Mouse (Mus musculus) liver, embryonic 12.5 days (tissue): ENCODE measurements around the gene Pkp1. TPM values are rescaled to one million over a fixed set of nuclear protein-coding genes. Genes with fewer than 3 reads are reported as not detected.

Source experiments
- ATAC-seq: fragments of 200-750 bp; cut with Nextera tagmentation; 2 replicates; pipeline ENCODE4 v1.8.0; 2017; ENCODE audit warnings: moderate number of reproducible peaks, mild to moderate bottlenecking, moderate library complexity
- H3K27ac ChIP-seq: fragments of 300-500 bp; sonication (generic); 2 replicates; pipeline ENCODE4 v1.5.1; 2016; ENCODE audit warnings: mild to moderate bottlenecking
- H3K27me3 ChIP-seq: fragments of 300-500 bp; sonication (generic); replicated peaks from 2 replicates; pipeline ENCODE4 v1.6.1; 2016; ENCODE audit warnings: mild to moderate bottlenecking, moderate library complexity
- H3K36me3 ChIP-seq: fragments of 300-500 bp; sonication (generic); 2 replicates; pipeline ENCODE4 v1.6.1; 2016; ENCODE audit warnings: mild to moderate bottlenecking, moderate library complexity
- H3K4me1 ChIP-seq: fragments of 300-500 bp; sonication (generic); 2 replicates; pipeline ENCODE4 v1.6.1; 2016
- H3K4me2 ChIP-seq: fragments of 300-500 bp; sonication (generic); 2 replicates; pipeline ENCODE4 v1.6.1; 2016; ENCODE audit warnings: mild to moderate bottlenecking, moderate library complexity
- H3K4me3 ChIP-seq: fragments of 300-500 bp; sonication (generic); 2 replicates; pipeline ENCODE4 v1.5.1; 2016; ENCODE audit warnings: mild to moderate bottlenecking, moderate library complexity
- H3K9ac ChIP-seq: fragments of 300-500 bp; sonication (generic); 2 replicates; pipeline ENCODE4 v1.6.1; 2016; ENCODE audit warnings: mild to moderate bottlenecking, moderate library complexity
- H3K9me3 ChIP-seq: fragments of 300-500 bp; sonication (generic); replicated peaks from 2 replicates; pipeline ENCODE4 v1.6.1; 2016; ENCODE audit warnings: mild to moderate bottlenecking, moderate library complexity
- WGBS: fragments of 180-500 bp; shearing (Covaris S2); methylation state at CpG from one replicate; pipeline ENCODE4 v1.1.7; 2016; ENCODE audit not compliant: insufficient replicate concordance; 5-methylcytosine and 5-hydroxymethylcytosine counted together
- polyA plus RNA-seq: library from polyadenylated mRNA; unstranded; fragments of >200 nt; fragmentation: Nextera tagmentation; extraction: Ambion mirVana; gene quantifications from 2 replicates; pipeline ENCODE4 v1.2.1, GENCODE M21; 2016

Gene Pkp1
- not detected in 2 replicates for polyA plus RNA-seq

DNA sequence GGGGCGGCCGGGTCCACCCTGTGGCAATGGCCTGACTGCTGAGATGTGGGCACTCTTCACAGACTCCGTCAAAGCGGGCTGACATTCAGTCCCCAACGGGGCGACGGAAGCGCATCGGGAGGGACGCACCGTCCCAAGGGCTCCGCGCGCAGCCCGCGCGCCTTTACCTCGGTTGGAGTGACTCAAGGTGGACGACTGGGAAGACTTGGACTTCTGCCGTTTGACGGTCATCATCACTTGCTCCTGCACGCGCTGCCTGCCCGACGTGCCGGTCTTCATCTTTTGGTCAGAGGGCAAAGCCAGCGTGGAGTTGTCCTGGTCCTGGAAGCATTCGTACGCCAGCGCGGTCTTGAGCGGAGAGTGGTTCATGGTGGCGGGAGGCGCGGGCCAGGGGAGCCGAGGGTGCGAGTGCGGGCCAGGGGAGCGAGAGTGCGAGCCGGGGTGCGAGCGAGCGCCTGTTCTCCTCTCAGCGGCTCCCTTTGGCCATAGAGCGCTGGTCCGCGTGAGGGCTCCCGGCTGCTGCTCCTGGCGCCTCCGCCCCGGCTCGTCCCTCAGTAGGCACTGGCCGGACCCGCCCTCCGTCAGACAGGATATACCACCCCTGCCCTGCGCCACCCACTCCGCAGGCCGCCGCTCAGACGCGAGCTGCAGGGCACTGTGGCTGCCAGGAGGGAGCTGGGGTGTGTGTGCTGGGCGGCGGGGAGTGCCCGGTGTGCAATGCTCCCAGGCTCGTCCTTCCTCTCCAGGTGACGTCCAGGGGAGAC is at the start of gene Pkp1:
Gene Pkp1, minus strand, starts transcription at position 564 of the 764 bp plus-strand sequence.
- no peak within 1 kb of the TSS for H3K27ac ChIP-seq
- WGBS = 2% methylated on average over 67 of the region's 67 CpGs
- peaks cover 97% of the 10 kb centered on the region for H3K27me3 ChIP-seq
- no peak for ATAC-seq
- H3K9me3 ChIP-seq = no peaks in the 10 kb centered on the region
- peak within 1 kb of the TSS; percentile 22; the same call in 1 of the 2 replicates for H3K4me2 ChIP-seq
- H3K4me3 ChIP-seq = no peak within 1 kb of the TSS
- H3K4me1 ChIP-seq = no peaks in the 10 kb centered on the region
- no peaks in the 10 kb centered on the region for H3K36me3 ChIP-seq
- no peak within 1 kb of the TSS for H3K9ac ChIP-seq

DNA sequence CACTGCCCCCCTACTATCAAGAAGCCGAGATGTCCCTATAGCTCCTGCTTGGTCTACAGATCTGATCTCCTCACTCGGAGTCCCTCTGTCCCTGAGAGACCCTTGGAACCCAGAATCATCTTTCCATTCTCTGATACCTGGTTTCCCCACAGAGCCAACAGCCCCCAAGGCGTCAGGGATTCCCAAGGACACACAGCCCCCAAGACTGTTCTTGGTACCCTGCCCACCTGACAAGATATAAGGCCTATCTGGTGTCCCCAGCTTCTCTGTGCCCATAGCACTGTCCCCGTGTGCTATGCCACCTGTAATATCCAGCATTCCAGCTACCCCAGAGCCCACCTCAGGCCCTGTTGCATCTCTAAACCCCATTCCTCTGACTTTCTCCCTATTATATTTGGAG is 48.7 kb upstream of the Pkp1 start:
- no peaks in the 10 kb centered on the region for H3K9me3 ChIP-seq
- no peaks in the 10 kb centered on the region for H3K36me3 ChIP-seq
- ATAC-seq = no peak
- no peaks in the 10 kb centered on the region for H3K4me1 ChIP-seq
- H3K4me3 ChIP-seq = no peak overlapping the region
- peaks cover 77% of the 10 kb centered on the region for H3K27me3 ChIP-seq
- no peak overlapping the region for H3K27ac ChIP-seq
- 50% methylated on average over 4 of the region's 4 CpGs for WGBS
- H3K9ac ChIP-seq = no peak overlapping the region
- no peak overlapping the region for H3K4me2 ChIP-seq

DNA sequence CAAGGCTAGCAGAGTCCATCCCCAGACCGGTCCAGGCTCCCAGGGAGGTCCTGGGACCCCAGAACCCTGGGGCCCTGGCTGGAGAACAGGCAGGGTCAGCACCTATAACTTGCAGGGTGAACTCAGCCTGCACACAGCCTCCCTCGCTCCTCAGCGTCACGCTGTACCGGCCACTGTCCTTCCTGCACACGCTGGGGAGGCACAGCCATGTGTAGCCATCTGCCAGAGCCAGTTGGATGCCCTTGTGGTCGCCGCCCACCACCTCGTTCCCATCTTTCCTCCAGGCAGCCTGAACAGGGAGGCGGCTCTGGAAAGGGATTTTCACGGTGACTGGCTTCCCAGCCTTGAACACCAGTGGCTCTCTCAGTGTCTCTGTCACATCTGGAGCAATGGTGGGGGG is 45.6 kb upstream of the Pkp1 start:
- Histone ChIP-seq H3K4me3 (no peak overlapping the region), H3K27me3 (peaks cover 87% of the 10 kb centered on the region), H3K9ac (no peak overlapping the region), H3K27ac (no peak overlapping the region), H3K9me3 (no peaks in the 10 kb centered on the region), H3K4me2 (no peak overlapping the region), H3K4me1 (no peaks in the 10 kb centered on the region), H3K36me3 (no peaks in the 10 kb centered on the region)
- ATAC-seq = no peak
- 65% methylated on average over 11 of the region's 11 CpGs for WGBS

DNA sequence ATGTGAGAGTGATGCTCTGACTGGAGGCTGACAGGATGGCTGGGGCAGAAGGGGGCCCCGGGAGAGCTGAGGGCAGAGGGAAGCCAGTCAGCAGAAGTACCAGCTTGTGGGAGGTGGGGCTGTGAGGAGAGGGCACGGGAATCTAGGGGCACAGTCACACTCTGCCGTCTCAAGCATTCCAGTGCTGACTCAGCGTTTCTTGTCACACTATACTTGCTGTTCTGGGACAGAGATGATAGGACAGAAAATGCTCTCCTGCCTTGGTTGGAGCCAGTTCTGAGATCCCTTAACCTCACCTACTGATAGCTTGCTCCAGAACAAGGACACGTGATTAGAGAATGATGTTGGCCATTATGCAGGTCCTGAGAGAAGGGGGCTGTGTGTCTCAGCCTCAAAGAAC is 44.2 kb upstream of the Pkp1 start:
- WGBS = 45% methylated on average over 5 of the region's 5 CpGs
- Histone ChIP-seq H3K4me3 (no peak overlapping the region), H3K4me1 (no peaks in the 10 kb centered on the region), H3K9ac (no peak overlapping the region), H3K36me3 (no peaks in the 10 kb centered on the region), H3K9me3 (no peaks in the 10 kb centered on the region), H3K27ac (no peak overlapping the region), H3K27me3 (peaks cover 79% of the 10 kb centered on the region), H3K4me2 (no peak overlapping the region)
- ATAC-seq = no peak

DNA sequence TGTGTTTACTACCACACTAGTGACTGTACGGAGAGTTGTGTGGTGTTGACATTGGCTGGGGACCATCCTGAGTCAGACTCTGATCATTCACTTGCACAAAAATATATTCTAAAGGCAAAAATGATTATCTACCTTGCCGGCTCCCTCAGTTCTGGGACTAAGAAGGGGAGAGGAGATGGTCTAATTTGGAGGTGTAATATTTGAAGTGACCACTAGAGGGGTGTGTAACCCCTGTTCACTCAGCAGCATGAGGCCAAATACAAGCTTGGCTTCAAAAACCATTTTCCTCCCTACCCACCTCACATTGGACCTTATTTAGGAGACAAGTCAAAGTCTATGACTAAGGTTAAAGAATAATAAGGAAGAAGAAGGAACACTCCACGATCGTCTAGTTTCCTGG is 39.5 kb upstream of the Pkp1 start:
- Histone ChIP-seq H3K27me3 (peaks cover 77% of the 10 kb centered on the region), H3K9ac (no peak overlapping the region), H3K36me3 (no peaks in the 10 kb centered on the region), H3K4me1 (no peaks in the 10 kb centered on the region), H3K27ac (no peak overlapping the region), H3K4me3 (no peak overlapping the region), H3K4me2 (no peak overlapping the region), H3K9me3 (no peaks in the 10 kb centered on the region)
- WGBS = 38% methylated on average over 4 of the region's 4 CpGs
- ATAC-seq = no peak

DNA sequence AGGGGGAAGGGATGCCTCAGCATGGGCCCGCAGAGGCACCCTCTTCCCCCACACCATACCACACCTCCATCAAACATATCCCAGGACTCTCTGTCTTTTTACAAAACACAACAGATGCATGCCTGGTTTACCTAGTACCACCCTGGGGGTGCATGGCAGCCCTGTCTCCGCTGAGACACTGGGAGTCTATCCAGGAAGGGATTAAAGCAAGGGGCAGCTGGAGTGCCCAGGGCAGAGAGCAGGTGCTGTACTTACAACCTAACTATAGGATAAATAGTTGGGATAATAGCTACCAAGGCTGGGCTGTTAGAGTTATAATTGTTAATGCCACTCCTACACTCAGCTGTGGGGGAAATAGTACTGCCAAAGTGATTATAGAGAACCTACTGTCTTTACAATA is 29.9 kb upstream of the Pkp1 start:
- Histone ChIP-seq H3K9me3 (no peaks in the 10 kb centered on the region), H3K36me3 (no peaks in the 10 kb centered on the region), H3K27ac (no peak overlapping the region), H3K4me2 (no peak overlapping the region), H3K4me1 (peaks cover 19% of the 10 kb centered on the region), H3K4me3 (no peak overlapping the region), H3K9ac (no peak overlapping the region), H3K27me3 (peaks cover 60% of the 10 kb centered on the region)
- 47% methylated on average over 2 of the region's 2 CpGs for WGBS
- no peak for ATAC-seq

DNA sequence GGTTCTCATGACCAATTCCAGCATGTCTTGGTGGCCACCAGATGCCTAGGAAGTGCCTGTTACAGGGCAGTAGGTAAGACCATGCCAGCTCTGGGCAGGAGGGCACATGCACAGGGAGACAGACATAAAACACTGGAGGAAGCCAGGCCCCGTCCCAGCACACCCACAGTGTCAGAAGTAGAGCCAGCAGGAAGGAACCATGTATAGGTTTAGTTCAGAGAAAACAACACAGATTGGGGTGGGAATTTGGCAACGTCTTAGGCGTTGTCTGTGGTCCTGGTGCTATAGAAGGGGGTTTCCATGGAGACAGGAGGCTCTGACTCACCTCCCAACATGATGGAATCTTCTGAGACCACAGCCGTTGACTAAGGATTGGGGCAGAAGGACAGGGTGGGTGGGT is 27.2 kb upstream of the Pkp1 start:
- ATAC-seq = no peak
- Histone ChIP-seq H3K9me3 (no peaks in the 10 kb centered on the region), H3K27me3 (peaks cover 53% of the 10 kb centered on the region)

DNA sequence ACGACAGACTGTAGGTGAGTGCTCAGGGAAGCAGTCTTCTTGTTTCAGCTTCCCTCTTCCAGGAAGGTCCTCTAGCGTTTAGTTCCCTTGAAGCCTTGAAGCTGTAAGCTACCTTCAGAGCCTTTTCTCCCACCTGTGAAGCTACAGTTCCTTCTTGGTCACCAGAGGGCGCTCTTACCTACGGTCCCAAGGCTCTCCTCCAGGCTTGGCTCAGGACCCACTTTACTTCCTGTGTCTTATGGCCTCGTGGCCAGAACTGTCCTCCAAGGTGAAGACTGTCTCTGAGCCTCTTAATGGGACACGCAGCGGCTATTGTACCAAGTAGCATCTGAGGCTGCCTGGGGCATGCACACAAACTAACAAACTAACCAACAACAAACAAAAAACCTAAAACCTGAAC is 26.7 kb upstream of the Pkp1 start:
- ATAC-seq = no peak
- Histone ChIP-seq H3K27me3 (peaks cover 48% of the 10 kb centered on the region), H3K36me3 (no peaks in the 10 kb centered on the region), H3K27ac (no peak overlapping the region), H3K9me3 (no peaks in the 10 kb centered on the region), H3K4me2 (no peak overlapping the region), H3K9ac (no peak overlapping the region), H3K4me1 (peaks cover 50% of the 10 kb centered on the region), H3K4me3 (no peak overlapping the region)
- 4% methylated on average over 7 of the region's 7 CpGs for WGBS

More for the DNA sequence above, 27.2 kb upstream of the Pkp1 start:
- WGBS = 58% methylated on average over 4 of the region's 4 CpGs
- H3K9ac ChIP-seq = no peak overlapping the region
- no peaks in the 10 kb centered on the region for H3K36me3 ChIP-seq
- H3K4me2 ChIP-seq = no peak overlapping the region
- H3K4me3 ChIP-seq = no peak overlapping the region
- peaks cover 45% of the 10 kb centered on the region for H3K4me1 ChIP-seq
- no peak overlapping the region for H3K27ac ChIP-seq

DNA sequence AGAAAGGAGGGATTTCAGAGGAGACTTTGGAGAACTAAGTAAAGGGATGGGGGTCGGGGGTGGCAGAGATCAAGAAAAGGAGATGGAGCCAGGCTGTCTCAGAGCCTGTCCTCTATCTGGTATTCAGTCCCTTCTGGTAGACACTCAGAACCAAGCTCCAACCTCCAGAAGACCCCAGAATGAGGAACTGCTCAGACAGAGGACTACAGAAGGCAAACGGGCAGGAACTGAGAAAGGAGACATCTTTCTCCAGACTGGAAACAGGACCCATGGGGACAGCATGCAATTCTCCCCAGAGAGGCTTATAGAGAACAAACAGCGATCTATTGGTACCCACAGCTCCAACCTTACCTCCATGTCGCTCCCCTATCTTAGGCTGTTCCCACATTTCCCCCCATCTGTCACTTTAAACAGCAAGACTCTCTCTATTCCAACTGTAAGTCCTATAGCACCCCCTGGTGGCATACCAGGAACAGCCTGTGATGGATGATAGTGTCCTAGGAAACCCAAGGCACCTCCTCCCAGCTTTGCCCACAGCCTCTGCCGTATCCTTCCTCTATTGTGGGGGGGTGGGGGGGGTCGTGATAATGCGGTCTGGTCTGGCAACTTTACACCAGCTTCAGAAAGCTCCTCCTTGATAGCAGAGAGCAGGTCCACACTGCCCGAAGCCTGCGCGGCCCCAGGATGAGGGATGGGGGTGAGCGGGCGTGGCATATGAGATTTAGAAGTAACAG is 25.7 kb upstream of the Pkp1 start:
- ATAC-seq = no peak
- WGBS = 34% methylated on average over 12 of the region's 12 CpGs
- H3K9me3 ChIP-seq = no peaks in the 10 kb centered on the region
- H3K36me3 ChIP-seq = no peaks in the 10 kb centered on the region
- H3K27me3 ChIP-seq = peaks cover 44% of the 10 kb centered on the region
- H3K27ac ChIP-seq = no peak overlapping the region
- H3K4me1 ChIP-seq = peaks cover 59% of the 10 kb centered on the region
- H3K4me2 ChIP-seq = peak overlapping the region; percentile 42
- H3K4me3 ChIP-seq = no peak overlapping the region
- no peak overlapping the region for H3K9ac ChIP-seq

DNA sequence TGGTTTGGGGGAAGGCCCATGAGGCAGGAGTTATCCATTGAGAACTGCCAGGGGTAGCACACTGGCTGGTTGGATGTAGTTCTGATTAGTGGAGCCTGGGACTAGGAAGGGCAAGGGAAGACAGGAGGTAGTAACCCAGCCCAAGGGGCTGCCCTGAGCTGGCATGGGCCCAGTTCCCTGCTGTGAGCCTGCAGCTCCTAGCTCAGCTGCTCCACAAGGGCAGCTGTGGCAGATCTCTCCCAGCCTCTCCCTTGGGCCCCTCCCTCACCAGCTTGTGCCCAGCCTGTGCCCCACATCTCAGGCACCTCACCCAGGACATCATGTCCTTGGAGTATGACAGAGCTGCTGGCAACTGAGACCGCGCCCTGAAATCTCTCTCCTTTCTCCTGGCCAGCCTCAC is 24.7 kb upstream of the Pkp1 start:
- Histone ChIP-seq H3K4me3 (no peak overlapping the region), H3K27ac (peak overlapping the region; percentile 99), H3K9ac (no peak overlapping the region), H3K9me3 (no peaks in the 10 kb centered on the region), H3K4me1 (peaks cover 66% of the 10 kb centered on the region), H3K4me2 (no peak overlapping the region), H3K27me3 (peaks cover 42% of the 10 kb centered on the region), H3K36me3 (no peaks in the 10 kb centered on the region)
- ATAC-seq = no peak
- WGBS = 97% methylated on average over 2 of the region's 2 CpGs

DNA sequence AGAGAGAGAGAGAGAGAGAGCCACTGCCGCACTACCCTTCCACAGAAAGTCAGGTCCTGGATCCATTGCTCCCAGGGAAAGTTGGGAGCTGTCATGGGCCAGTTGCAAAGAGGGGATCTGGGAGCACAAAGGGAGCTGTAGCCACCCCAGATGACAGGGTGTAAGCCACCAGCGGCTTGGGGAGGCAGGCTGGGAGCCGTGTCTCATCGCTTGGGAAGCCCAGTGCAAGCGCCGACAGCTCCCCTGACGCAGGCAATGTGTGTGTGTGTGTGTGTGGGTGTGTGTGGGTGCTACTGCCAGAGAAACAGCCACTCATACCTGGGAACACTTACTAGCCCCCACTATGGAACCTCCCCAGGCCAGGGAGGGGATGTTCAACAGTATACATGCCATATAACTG is 23.1 kb upstream of the Pkp1 start:
- Histone ChIP-seq H3K4me1 (peaks cover 80% of the 10 kb centered on the region), H3K36me3 (no peaks in the 10 kb centered on the region), H3K4me3 (peak overlapping the region; percentile 38), H3K27ac (peak overlapping the region; percentile 99), H3K9ac (peak overlapping the region; percentile 66), H3K4me2 (peak overlapping the region; percentile 74), H3K27me3 (peaks cover 36% of the 10 kb centered on the region), H3K9me3 (no peaks in the 10 kb centered on the region)
- 18% methylated on average over 7 of the region's 7 CpGs for WGBS
- peak; percentile 55 for ATAC-seq

DNA sequence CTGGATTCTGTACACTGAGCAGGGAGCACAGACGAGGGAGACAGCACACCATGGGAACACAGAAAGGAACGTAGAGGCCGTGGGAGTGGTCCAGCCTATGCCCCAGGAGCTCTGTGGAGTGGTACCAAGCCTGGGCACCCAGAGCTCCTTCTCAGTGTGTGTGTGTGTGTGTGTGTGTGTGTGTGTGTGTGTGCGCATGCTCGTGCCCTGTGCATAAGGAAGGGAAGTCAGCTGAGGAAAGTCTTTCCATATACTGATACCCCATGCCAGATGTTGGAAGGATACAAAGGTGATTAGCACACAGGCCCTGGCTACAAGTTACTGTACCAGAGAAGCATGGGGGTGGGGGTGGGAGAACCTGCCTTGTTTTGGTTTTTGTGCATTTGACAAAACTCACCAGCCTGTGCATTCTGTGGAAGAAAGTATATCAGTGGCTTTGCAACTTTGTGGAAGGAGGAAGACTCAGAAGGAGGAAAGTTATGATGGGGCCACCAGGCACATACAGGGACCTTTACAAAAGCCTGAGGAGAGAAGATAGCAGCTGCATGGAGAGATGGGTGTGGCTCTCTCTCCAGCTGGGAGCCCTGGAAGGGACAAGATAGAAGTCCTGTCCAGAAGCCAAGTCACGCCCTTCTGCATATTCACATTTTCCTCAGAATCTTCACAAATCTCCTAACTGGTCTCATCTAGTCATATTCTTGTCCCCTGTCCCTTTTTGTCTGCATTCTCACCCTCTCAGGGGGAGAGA is 22.4 kb upstream of the Pkp1 start:
- Histone ChIP-seq H3K9ac (peak overlapping the region; percentile 69), H3K27me3 (peaks cover 41% of the 10 kb centered on the region), H3K4me2 (peak overlapping the region; percentile 74), H3K9me3 (no peaks in the 10 kb centered on the region), H3K36me3 (no peaks in the 10 kb centered on the region), H3K27ac (peak overlapping the region; percentile 99), H3K4me3 (peak overlapping the region; percentile 38), H3K4me1 (peaks cover 86% of the 10 kb centered on the region)
- 36% methylated on average over 6 of the region's 6 CpGs for WGBS
- ATAC-seq = peak; percentile 97
